Mouse (Mus musculus): ENCODE results near the gene Dhx37. TPM values are rescaled to one million over a fixed set of nuclear protein-coding genes. Genes with fewer than 3 reads are reported as not detected.
"Not testable (repeated sequence)": the region's sequence is repeated elsewhere in the genome, so short reads cannot be mapped to it uniquely, and the experiment has no call there.

The Dhx37 gene
- polyA plus RNA-seq, 1 experiment: 21.5 TPM

DNA sequence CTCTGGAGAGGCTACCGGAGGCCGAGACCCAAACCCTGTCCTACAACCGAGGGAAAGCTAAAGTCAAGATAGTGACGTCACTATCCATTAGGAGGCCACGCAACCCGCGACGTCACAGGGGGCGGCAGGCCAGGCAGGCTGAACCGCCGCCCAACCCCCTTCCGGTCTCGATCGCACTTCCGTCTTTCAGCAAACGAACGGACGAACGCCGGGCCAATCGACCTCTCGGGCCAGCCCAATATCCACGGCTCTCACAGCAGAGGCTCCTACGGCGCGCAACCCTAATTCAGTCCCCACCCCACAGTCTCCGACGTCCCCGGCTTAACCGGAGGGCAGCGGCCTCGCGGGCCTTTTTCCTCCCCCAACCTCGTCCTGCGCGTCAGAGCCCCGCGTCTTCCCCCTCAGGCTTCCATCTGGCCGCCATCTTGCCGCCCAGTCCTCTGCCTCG is 44.8 kb downstream of the Dhx37 start, which contains the start of gene Gm10382:
Gene Gm10382 (plus strand): TSS at position 192 of the 448 bp plus-strand sequence.
- DNase-seq (ENCODE audit: low read depth): no peak

DNA sequence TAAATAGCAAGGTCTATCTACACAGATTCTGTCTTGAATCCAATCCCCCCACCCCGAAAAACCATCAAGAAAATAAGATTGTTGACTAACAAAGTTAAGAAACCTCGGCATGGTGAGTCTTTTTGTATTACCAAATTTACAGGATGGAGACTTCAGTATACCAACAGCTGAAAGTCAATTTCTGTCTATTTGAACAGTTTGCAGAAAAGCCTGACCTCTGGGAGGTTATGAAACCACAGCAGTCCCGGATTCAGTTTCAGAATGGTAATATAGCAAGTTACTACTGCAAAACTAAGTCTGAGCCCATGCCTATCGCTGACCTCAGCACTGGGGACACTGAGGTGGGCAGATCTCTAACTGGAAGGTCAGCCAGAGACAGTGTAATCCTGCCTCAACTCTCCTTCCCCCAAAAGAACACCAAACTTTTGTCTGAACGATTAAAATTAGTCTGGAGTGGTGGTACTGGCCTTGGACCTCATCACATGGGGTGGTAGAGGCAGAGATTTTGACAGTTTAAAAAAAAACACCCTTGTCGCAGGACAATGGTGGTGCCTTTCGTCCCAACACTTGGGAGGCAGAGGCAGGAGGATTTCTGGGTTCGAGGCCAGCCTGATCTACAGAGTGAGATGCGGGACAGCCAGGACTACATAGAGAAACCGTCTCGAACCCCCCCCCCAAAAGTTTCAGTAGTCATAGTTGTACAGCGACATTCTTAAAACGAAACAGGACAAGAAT is 45.4 kb downstream of the Dhx37 start:
- DNase-seq (ENCODE audit: low read depth): no peak

DNA sequence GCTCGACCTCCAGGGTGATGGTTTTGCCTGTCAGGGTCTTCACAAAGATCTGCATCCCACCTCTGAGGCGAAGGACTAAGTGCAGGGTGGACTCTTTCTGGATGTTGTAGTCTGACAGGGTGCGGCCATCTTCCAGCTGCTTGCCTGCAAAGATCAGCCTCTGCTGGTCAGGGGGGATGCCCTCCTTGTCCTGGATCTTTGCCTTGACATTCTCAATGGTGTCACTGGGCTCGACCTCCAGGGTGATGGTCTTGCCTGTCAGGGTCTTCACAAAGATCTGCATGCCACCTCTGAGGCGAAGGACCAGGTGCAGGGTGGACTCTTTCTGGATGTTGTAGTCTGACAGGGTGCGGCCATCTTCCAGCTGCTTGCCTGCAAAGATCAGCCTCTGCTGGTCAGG is 46.6 kb downstream of the Dhx37 start:
- not testable (repeated sequence) for DNase-seq (ENCODE audit: low read depth)

DNA sequence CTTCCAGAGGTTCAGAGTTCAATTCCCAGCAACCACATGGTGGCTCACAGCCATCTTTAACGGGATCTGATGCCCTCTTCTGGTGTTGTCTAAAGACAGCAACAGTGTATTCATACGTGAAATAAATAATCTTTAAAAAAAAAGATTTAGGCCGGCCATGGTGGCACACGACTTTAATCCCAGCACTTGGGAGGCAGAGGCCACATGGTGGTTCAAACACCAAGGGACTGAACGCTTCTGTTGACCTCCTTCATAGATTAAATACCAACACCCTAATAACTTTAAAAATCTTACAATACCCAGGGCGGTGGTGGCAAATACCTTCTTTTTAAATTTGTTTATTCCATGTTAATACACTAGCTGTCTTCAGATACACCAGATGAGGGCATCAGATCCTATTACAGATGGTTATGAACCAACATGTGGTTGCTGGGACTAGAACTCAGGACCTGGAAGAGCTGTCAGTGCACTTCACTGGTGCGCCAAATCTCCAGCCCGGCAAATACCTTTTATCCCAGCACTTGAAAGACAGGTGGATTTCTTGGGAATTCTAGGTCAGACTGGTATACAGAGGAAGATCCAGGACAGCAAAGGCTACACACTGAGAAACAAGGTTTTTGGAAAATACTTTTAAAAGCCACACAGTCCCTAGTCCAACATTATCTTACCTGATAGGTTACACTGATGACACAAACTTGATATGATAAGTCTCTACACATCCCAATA is 48.5 kb downstream of the Dhx37 start:
- DNase-seq (ENCODE audit: low read depth): no peak

DNA sequence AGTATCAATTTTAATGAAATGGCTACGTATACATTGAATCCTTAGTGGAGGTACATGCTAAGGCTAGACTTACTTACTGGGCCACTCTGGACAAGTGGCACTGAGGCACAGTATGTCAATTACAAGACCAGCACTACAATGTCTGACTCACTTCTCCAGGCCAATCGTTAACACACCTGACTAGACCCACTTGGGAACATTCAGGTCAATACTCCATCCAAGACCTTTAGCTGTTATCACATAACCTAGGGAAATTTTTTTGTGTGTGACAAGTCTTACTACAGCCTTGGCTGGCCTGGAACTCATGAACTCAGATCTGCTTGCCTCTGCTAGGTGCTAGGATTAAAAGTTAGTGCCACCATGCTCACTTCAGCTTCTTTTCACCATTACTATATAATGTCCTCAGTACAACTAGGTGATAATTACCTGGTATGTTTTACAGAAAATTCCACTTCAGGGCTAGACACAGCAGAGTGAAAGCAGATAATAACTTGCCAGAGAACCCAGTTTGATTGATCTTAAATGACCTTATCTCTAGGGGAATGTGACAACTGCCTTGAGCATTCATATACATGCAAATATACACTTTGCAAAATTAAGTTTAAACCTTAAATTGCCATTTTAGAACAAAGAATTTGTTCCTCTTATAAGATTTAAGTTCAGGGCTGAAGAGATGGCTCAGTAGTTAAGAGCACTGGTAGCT is 49.3 kb downstream of the Dhx37 start:
- no peak for DNase-seq (ENCODE audit: low read depth)

DNA sequence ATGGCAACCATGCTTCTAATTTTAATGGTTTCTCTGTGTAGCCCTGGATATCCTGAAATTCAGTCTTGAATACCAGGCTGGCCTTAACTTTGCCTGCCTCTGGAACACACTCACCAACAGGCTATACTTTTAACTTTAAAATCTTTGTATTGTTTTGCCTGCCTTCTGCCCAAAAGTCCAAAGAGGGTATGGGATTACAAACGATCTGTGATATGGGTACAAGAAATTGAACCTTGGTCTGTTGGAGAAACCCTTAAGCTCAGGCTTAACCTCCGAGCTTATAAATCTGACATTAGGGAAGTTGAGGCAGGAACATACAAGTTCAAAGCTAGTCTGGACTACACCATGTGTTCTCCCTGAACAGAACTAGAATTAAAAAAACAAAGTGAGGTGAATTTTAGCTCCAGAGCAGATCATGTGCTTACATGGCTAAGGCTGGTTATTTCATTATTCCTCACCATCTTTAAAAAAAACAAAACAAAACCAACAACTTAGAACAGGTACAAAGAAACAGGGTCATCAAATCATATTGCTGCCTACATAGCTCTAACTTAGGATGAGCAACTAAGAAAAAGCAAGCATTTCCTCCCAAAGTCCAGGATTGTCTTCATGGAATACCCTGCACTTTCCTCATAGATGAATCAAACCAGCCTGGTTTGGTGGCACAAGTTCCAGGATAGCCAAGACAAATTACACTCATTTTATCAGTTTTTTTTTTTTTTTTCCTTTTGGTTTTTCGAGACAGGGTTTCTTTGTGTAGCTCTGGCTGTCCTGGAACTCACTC is 50.1 kb downstream of the Dhx37 start:
- DNase-seq (ENCODE audit: low read depth): no peak

DNA sequence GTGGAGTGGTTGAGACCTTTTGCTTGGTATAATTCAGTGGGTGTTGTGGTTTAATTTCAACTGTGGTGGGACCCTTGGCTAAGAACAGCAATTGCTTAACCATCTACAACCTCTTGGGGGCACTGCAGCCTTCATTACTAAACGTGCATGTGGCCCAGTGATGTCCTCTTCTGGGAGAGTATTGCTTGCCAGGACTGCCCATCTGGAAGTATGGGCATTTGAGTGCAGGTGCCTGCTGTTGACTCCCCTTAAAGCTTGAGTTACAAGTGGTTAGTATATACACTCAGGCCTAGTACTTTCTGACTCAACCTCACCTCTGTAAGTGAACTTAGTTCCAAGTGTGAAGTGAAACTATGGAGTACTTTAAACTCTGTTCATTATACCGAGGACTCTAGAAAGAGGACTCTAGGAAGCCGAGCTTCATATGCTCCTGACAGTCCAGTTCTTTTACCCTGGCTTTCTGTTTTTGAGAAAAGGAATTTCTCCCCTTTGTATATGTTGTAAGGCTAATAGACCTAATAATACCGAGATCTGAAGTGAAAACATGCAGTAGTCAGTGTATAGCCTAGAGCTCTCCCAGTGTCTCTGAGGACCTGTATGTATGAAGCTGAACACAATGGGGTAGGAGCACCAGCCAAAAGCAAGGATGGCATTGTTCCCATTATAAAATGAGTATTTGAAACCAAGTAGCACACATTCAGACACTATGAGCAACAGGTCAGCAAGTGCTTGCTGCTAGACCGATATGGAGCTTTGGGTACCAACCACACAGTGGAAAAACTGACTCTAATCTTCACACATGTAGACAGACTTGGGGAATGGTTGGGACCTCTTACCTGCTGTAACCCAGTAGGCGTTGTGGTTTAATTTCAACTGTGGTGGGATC is 51.0 kb downstream of the Dhx37 start:
- DNase-seq (ENCODE audit: low read depth): no peak

DNA sequence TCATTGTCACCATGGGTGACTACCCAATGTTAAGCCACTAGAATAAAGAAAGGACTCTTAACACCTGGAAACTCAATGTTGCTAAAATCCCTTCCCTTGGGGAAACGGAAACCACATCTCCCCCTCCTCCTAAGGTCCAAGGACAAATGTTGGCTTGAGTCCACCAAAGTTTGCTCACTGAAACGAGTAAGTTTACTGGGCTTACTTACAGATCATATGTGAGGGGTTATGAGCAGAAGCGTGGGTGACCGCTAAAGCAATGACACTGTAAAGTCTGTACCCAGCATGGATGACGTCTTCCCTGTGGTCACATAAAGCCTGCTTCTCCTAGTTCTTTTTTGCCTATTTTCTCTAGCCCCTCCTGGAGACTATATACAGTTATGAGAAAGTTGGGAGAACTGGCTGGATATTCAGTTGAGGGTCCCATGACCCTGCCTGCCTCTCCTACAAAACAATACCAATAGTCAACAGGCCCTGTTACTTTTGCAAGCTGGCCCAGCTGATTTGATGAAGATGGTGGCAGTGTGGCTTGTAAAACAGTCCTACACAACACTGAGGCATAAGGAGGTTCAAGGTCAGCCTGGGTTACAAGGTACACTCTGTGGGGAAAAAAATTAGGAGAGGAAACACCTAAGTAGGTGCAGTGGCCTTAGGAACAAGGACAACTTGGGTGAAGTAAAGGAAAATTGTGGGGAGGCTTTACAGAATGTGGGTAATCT is 51.8 kb downstream of the Dhx37 start:
- DNase-seq (ENCODE audit: low read depth): no peak

DNA sequence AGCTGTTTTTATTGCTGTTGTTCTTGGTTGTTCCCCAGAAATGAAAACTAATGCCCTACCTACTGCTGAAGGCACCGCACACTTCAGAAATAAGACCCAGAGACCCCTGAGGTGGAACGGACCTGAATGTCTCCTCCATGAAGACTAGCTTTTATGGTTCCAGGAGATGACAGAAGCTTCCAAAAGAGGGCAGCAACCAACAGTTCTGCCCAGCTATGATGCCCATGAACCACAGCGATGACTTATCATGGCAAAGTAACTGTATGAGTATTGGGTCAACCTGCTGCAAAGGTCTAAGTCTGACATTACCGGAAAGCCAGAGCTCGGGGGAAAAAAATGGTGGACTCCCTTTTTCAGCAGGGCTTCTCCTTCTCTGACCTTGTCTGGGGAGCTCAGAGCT is 55.0 kb downstream of the Dhx37 start:
- no peak for DNase-seq (ENCODE audit: low read depth)

DNA sequence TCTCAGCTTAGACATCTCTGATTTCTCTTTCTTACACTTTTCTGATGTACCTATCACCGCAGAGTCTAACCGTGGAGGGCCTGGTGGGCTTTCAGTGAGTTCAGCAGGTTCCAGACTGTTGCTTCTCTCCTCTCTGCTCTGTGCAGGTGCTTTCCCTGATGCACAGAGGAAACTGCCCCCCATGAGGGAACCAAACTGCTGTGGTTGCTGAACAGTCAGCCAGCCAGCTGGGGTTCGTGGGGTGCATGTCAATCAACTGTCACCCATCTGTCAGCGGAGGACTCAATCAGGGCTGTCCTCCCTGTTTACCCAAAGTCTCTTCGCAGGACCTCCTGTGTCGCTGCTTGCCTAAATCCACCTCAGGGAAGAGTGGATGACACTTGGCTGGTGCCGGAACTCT is 56.7 kb downstream of the Dhx37 start:
- DNase-seq (ENCODE audit: low read depth): no peak

DNA sequence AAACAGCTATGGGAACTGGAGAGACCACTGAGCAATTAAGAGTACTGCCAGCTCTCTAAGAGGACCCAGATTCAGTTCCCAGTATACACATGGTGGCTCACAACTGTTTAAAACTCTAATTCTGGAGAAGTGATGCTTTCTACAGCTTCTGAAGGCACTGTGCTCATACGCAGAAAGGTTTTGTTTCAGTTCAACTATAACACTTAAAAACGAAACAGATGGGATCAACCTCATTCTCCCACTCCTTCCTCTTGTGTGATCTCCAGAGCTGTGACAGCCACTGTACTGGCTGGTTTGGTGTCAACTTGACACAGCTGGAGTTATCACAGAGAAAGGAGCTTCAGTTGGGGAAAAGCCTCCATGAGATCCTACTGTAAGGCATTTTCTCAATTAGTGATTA is 58.0 kb downstream of the Dhx37 start:
- no peak for DNase-seq (ENCODE audit: low read depth)

DNA sequence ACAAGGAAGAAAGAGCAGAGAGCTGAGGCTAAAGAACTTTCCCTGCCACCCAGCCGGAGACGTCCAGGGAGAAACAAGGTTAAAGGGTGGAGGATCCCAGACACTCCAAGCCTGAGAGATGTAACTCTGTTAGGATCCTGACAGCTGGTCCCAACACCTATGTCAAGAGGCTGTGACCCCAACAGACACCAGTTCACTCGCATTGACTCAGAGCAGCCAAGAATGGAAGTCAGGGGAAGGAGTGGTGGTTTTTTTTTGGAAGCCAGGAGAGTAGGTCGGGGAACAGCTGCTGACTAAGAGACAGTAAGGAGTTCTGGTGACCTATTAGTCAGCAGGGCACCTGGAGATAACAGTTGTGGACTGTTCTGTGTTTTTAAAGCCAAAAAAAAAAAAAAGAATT is 61.9 kb downstream of the Dhx37 start:
- no peak for DNase-seq (ENCODE audit: low read depth)

DNA sequence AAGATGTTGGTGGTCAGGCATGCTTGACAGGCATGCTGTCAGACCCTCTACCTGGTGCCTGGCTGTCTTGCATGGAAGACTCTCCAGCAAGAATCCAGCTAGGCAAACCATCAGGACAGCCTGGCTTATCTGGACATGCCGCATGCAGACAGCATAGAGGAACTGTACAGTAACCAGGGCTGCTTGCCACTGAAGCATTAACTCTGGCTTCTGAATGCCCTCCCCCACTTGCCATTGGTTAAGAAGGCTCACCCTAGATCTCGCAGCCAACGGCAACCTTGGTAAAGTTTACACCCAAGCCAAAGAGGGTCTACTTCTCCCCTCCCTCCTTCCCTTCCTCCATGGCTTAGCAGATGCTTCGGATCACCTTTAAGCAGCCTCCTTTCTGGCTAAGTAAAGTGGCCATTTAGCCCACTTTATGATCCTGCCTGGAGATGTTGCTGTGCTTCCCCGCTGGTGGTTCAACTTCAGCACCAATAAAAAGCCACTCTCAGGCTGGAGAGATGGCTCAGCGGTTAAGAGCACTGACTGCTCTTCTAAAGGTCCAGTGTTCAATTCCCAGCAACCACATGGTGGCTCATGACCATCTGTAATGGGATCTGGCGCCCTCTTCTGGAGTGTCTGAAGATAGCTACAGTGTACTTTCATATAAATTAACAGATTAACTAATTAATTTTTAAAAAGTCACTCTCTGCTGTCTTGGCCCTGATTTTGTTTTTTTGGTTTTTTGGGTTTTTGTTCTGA is 62.8 kb downstream of the Dhx37 start:
- no peak for DNase-seq (ENCODE audit: low read depth)

DNA sequence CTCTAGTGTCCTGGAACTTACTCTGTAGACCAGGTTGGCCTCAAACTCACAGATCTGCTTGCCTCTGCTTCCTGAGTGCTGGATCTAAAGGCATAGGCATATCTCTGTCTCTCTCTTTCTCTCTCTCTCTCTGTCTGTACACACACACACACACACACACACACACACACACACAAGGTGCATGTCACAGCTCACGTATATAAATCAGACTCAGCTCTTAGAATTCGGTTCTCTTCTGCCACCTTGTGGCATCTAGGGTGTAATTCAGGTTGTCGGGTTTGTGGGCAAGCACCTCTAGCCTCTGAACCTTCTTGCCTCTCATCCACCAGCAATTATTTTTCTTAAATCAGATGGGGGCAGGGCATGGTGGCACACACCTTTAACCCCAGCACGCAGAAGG is 65.4 kb downstream of the Dhx37 start:
- DNase-seq (ENCODE audit: low read depth): no peak

DNA sequence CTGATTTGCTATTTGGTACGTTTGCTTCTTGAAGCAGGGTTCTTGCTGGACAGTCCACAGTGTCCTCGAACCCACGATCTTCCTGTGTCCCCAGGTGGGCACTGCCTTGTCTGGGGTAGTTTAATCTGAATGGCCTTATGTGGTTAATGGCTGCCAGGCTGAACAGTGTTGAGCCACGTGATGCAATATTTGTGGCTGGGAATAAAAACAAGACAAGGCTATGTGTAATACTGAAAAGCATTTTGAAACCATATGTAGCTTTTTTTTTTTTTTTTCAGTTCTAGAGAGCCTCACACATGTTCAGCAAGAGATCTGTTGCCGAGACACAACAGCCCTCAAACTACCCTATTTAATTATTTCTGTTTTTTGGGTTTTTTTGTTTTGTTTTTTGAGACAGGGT is 65.8 kb downstream of the Dhx37 start:
- no peak for DNase-seq (ENCODE audit: low read depth)

DNA sequence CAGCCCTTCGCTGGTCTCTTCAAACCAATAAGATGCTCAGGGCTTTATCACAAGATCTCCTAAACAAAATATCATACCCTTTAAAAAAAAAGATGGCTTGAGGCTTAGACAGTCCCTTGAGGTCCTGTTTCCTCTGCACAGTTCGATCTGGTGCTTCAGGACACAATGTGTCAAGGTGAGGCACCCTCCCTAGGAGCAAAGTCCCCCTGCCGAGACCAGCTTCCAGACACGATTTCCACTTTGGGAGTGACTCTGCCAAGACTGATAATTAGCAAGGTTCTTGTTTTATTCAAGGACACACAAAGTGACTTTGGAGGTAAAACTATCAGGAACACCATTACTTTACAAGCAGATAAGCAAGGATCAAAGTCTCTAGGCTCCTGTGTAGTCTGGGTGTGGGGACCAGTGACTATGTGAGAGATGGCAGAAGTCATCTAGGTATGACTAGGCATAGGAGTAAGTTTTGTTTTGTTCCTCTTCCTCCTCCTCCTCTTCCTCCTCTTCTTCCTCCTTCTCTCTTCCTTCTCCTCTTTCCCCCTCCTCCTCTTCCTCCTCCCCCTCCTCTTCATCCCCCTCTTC is 69.0 kb downstream of the Dhx37 start:
- DNase-seq (ENCODE audit: low read depth): no peak

DNA sequence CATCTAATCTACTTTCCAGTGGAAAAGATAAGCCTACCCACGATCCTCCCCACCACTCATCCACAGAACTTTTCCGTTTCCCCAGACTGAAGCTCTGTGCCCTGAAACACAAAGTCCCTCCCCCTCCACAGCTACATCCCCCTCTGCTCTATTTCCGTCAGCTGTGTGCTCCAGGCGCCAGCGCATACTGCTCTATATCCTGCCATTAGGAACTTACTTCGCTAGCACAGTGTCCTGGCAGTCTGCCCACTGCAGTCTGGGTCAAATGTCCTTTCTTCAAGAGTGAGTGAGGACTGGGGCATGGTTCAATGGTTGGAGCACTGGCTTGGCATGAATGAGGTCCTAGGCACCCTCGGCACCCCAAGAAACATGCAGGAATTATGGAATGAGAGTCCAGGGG is 70.0 kb downstream of the Dhx37 start:
- DNase-seq (ENCODE audit: low read depth): no peak
